Mouse (Mus musculus): ENCODE results near the gene Tbc1d30.

Tbc1d30 gene

DNA sequence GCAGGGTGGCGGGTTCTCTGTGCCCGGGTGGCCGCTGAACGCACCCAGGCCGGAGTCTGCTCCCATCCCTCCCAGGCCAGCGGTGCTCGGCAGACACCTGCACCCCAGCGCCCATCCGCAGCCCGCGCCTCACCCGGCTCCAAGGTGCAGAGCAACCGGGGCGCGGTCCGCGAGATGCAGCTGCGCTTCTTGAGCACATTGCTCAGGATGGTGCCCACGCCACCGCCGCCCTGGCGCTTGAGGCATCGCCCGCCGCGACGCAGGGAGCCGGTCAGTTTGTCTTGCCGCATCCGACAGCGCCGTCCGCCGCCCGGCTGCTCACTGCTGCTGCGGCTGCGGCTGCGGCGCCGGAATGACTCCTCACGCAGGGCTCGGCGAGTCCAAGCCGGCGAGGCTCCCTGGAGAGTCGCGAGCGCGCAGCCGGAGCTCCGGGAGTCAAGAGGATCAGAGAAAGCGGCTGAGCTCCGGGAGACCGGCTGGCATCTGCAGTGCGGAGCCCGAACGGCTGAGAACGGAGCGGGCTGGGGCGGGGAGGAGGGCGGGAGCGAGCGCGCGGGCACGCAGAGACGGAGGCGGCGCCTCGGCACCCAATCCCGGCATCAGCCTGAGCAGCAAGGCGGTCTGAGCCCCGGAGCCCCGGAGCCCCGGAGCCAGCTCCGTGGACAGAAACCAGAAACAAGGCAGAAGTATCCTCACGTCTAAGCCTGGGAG, 40.4 kb downstream of the Tbc1d30 start:
- peak; percentile 77 for DNase-seq (ENCODE audit: low spot score)

DNA sequence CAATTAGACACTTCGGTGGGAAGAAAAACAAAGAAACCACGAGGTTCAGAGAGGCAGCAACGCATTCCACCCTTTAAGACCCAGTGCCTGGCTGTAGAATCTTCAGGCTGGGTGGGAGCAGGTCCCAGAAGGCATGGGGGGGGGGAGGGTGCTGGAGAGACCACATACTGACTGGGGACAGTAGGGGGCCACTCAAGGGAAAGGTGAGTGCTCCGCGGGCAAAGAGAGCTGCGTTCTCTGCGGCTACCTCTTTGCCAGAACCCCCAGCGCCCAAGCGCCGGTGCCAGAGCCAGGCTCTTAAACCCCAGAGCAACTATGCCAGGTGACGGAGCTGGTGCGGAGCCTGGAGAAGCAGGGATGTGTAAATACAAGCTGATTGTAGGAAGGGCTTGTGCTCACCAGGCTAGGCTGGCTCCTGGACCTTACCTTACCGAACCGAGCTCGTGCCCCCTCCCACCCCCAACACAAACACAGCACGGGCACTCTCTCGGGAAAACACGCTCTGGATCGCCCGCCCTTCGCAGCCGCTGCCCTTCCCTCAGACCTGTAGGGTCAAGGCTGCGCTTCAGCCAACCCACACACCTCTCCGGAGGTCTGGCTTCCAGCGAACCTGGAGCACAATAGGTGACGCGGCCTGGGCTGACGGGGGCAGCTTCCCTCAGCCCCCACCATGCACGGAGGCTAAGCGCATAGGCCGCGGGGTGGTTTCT, 41.1 kb downstream of the Tbc1d30 start:
- DNase-seq (ENCODE audit: low spot score): no peak

DNA sequence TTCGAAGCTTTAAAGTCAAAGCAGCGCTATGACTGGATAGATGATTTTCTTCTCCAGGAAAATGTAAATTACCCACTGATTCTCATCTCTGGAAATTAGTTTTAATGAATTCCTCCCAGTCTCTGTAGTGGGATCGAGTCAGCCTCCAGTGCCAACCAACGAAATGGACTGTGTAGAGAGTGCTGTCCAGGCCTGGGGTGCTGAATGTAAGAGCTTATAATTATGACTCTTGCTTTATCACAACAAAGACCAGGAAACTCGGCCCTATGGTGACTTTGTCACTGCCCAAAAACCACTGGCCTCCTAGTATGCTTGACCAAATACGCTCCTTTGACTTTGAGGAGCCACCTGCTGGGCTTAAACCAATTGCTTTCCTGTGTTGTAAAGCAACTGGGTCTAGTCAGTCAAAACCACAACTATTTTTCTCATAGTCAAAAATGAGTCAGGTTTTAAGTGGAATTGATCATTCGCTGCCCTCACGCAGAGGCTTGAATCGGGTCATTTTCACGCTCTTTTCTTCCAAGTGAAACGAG, 41.9 kb downstream of the Tbc1d30 start:
- peak; percentile 59 for DNase-seq (ENCODE audit: low spot score)

DNA sequence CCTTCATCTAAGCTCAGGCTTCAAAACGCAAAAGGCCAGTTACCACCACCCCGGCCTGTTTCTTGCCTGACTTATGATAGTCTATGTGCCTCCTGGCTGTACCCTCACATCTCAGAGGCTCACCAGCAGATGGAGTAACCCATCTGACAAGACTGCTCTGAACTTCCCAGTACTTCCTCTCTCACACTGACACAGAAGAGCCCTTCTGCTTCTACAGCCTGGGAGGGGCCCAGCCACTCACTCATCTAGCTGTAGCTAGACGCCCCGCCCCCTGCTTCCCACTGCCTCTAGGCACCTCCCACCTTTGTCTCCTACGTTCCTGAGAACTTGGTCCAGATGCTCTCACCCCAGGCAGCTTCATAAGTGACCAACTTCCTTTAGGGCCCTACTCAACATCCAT, 45.6 kb downstream of the Tbc1d30 start:
- no peak for DNase-seq (ENCODE audit: low spot score)

DNA sequence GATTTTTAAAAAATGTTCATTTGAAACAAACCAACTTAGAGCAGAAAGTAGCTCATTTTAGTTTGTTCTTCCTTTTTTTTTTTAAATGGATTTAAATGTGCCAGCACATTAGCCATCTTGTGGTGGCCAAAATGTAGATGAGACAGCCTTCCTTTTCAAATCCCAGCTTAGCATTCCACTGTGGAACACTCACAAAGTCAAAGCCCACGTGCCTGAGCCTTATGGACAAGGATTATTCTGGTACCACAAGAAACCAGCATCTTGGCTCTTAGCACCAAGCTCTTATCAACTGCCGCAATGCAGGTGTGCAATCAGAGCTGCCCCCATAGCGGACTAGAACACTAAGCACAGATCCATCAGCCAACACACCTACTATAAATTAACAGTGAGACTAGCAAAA, 47.5 kb downstream of the Tbc1d30 start:
- DNase-seq (ENCODE audit: low spot score): no peak

DNA sequence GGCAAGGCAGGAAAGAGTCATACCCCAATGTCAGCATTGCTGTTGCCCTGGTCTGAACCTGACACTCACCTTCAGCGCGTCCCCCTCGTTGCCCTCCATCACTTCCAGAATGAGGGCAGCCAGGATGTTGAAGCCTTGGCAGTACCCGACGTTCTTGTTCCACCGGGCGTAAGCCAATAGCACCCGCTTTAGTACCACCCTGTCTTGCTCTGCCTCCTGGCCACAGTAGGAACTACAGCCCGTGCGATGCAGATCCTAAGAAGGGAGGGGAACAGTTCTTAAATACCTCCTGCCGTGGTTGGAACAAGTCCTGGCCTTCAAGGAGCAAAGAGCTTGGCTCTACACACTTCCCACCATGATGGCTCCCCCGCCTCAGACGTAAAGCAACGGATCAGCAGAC, 49.2 kb downstream of the Tbc1d30 start:
- no peak for DNase-seq (ENCODE audit: low spot score)

DNA sequence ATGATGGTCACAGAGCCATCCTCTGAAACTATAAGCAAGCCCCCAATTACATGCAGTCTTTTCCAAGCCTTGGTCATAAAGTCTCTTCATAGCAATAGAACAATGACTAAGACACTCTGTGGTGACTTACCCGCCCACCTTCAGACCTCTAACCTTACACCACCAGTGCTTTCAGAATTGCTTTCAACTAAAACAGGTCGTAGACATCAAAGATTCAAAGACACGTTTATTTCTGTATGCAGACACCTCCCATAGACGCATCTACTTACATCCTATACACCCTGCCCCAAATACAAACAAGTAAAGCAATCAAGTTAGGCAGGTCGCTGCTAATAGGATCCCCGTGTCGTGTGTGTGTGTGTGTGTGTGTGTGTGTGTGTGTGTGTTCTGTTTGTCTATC, 50.4 kb downstream of the Tbc1d30 start:
- DNase-seq (ENCODE audit: low spot score): no peak

DNA sequence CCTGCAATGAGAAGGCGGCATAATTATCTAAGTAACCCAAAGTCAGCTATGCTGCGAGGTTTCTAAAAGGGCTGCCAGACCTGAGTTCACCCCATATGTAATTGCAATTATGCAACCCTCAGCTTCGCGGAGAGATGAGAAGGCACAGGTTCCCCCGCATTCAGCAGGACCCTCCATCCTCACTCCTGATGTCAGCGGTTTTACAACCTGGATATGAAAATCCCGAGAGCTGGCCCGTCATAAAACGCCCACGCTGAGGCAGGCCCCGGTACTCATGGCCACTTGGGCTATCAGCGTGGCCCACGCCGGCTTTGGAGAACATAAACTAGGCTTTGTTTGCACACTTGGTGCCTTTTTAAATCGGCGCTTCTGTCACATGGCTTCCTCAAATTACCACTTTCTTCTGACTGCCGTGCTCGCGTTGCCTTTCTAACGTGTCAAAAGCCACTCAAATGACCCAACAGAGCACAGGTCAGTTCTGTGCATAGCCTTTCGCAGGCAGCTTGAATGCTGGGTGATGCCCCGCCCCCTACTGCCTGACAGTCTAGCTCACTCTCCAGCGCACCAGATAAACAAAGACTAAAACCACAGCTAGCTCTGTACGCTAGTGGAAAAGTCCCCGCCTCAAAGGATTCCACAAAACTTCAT, 53.9 kb downstream of the Tbc1d30 start:
- DNase-seq (ENCODE audit: low spot score): peak; percentile 60

DNA sequence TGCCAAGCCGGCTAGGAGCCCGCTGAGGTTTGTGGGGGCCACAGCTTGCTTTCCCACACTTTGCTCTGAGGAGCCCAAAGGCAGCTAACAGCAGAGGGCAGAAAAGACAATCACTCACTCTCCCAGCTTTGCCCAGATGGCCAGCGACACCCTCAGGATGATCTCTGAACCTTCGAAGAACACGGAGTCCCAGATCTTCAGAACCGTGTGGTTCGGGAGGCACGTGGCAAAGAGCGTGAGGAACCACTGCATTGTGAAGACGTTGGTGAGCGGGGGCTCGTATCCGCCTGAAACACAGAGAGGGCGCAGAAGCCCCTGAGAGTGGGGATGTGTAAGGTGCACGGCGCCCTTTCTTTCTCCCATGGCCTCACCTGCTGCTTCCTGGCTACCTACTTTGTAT, 56.6 kb downstream of the Tbc1d30 start:
- no peak for DNase-seq (ENCODE audit: low spot score)

DNA sequence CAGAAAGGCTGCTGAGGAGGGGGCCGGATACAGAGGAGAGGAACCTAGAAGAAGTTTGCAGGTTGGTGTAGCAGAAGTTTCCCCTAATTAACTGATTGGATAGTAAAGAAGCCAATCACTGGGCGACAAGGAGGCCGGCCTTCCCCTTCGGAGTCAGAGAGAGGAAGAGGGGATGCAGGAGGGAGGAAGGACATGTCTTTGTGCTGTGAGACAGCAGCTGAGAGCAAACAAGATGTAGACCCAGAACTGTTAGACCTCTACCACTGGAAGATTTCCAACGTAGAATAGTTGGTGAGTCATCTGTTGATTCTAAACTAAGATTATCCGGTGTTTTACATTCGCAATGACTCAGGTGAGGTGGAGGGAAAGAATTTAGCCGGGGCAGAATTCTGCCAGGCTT, 57.2 kb downstream of the Tbc1d30 start:
- no peak for DNase-seq (ENCODE audit: low spot score)

DNA sequence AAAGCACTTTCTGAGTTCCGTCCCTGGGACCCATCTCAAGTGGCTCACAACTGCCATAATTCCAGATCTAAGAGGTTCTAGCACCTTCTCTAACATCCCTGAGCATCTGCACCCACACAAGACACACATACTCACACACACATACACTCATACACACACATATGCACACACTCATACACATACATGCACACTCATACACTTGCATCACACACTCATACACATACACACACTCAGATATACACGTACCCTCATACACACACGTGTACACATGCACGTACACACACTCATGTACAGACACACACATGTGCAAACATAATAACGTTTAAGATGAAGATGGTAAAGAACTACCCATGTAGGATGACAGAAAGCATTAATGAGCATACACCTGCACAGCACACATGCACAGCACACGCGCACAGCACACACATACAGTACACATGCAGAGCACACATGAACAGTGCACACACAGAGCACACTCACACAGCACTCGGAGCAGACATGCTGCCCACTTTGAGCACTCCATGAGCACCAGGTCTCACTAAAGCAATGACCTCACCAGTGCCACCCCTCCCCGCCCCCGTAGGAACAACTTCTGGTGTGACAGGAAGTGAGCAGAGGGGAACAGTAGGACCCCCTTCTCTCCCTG, 59.7 kb downstream of the Tbc1d30 start:
- DNase-seq (ENCODE audit: low spot score): no peak

DNA sequence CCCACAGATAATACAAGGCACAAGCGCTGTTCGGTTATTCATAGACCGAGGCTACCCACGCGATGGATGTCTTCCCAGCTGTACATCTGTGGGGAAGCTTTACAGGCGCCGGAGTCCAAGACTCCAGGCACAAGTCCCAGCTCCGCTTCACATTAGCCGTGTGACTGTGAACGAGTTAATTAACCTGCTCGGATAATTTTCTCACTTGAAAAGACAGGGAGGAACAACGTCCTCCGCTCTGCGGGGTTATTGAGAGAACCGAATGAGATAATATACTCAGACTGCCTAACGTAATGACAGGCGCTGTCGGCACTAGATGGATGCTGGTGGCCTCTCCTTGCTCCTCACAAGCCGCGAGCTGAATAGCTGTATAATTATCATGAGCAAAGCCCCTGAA, 60.4 kb downstream of the Tbc1d30 start:
- no peak for DNase-seq (ENCODE audit: low spot score)

DNA sequence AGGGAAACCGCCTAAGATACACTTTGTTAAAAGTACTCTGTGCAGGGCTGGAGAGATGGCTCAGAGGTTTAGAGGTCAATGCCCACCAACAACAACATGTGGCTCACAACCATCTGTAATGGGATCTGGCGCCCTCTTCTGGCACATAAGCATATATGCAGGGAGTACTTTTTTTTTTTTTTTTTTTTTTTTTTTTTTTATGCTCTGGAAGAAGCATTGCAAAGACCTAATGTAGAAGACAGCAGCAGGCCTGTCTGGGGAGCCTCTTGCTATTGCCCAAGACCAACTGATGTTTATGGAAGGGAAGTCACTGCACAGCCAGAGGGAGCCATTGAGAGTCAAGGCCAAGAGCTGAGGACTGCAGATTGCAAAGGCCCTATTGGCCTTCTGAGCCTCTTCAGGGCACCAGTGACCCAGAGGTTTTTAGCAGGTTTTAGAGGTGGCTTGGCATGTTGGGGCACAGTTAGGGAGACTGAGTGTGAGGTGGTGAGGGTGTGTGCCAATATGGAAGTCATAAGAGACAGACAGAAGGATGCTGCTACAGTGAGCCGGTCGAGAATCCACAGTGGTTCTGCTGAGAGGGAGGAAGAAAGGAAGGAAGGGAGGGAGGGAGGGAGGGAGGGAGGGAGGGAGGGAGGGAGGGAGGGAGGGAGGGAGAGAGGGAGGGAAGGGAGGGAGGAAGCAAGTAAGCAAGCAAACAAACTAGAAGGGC, 61.0 kb downstream of the Tbc1d30 start:
- no peak for DNase-seq (ENCODE audit: low spot score)

DNA sequence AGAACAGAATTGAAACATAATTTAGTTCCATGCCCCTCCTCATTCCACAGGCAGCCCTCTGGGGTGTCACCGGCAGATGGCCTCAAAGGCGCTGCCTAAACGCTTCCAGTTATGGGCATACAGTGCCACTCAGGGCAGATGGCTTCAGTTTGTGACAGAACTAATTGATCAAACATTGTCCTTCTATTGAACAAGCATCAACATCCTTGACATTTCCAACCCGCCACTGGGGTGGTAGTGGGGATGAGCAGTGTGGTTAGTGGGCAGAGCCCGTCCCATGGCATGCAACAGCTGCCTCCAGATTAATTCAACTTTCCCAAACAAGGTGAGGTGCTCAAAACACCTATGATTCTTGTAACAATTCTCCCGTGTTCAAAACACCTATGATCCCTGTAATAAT, 68.2 kb downstream of the Tbc1d30 start:
- no peak for DNase-seq (ENCODE audit: low spot score)

DNA sequence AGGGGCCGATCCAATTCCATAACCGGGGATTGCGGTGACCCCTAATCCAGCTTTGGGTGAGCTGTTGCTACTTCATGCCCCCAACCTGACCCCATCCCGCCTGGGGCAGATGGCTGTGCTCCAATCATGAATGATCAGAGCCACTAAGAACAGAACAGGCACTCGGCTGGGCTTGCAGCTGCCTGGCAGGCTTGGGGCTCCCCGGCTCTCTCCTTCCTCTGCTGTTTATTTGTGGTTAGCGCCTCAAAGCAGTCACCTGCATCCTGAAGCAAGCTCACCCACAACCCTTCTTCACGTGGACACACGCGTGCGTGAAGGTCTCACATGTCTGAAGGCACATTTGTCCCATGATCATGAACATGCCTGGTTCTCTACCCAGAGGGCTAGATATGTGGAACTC, 68.6 kb downstream of the Tbc1d30 start:
- no peak for DNase-seq (ENCODE audit: low spot score)

DNA sequence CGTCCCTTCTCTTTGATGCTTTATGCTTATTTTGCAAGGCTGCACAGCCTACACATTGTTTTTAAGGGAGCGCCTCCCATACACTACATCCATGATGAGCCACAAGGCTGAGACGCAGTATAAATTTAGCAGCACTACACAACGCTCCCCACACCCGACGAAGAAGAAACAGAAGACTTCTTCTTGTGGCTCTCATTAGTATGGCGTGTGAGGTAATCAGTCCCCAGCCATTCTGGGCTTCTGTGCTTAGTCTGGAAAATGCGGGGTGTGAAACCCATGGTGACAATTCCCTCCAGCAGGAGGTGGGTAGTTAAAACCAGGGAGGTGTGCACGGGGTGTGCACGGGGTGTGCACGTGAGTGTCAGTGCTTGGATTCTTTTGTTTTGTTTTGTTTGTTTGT, 70.1 kb downstream of the Tbc1d30 start:
- DNase-seq (ENCODE audit: low spot score): no peak

DNA sequence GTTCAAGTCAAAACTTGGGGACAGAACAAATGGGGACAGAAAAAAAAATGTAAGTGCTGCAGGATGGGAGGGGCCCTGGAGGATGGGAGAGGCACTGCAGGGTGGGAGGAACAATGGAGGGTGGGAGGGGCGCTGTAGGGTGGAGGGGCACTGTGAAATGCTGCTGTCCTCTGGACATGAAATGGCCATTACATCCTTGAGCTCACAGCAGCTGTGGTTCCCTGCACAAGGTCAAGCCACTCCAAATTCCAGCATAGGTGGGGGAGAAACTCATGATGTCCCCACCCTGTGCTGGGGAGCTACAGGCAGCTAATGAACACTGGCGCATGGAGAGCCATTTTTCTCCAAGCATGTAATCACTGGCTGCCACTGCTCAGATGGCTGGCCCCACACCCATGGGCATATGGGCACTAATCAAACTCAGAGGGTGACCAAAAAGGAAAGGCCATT, 74.0 kb downstream of the Tbc1d30 start:
- DNase-seq (ENCODE audit: low spot score): no peak

DNA sequence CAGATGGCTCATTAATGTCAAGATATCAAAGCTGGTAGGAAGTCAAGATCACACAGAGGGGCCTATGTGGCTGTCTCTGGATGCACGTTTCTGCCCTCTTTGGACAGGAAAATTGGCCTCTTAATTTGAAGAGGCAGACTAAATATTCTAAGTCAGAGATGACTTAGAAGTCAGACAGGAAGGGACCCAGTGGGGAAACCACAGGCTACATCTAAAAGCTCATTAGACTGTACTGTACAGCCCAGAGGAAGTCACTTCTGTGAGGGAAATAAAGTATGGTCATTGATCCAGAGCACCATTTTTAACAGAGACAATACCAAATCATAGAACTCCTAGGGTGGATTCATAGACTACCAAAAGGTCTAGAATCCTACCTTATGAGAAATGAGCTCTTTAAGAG, 76.1 kb downstream of the Tbc1d30 start:
- no peak for DNase-seq (ENCODE audit: low spot score)

DNA sequence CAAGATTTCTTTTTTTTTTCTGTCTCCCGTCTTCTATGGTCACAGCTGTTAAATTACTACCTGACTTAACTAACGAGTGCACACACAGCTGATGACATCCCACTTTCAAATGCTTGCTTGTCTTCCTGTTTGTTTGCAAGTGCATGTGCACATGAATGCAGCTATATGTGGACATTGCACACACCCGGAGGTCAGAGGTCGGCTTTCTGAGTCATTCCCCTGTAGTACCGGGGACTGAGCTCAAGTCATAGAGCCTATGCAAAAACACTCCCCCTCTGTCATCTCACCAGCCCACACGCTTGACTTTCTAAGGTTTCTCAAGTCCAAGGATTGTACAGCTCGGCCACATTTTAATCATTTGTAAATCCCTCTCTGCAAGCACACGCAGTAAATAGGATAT, 80.1 kb downstream of the Tbc1d30 start:
- no peak for DNase-seq (ENCODE audit: low spot score)

DNA sequence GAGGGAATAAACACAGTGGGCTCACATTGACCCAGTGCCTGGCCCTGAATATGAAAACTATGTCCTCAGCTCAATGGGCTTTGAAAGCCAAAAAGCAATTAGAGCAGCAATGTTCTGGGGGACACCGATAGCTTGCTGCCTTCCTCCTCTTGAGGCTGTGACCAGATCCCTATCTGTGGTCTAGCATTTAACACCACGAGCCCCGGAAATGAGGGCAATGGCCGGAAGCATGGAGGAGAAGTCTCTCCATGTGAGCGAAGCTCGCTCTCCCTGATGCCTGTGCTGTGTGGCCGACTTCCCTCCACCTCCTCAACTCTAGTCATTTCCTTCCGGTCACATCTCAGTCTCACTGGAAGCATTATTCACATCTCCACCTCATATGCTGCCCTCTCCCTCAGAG, 82.3 kb downstream of the Tbc1d30 start:
- DNase-seq (ENCODE audit: low spot score): no peak

DNA sequence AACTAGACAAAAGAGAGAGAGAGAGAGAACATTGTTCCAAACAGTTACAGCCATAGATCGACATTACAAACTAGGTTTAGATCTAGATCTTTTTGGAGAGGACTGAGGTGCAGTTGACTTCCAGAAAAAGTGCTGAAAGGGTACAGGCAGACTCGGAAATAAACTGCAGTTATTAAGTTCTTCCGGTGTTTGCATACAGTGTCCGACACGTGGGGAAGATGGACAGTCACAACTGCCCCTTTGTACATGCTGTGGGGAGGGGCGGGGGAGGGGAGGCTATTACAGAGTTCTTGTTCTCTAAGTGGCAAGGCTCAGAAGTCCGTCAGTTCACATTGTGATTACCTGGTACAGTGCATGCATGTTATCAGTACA, 86.9 kb downstream of the Tbc1d30 start:
- DNase-seq (ENCODE audit: low spot score): no peak
